Mouse (Mus musculus) retina, adult 2 months (tissue): ENCODE measurements around the gene Mamstr.
A peak's percentile ranks its signal among the peaks of the same experiment; 100 is the strongest.

Experiments used
- DNase-seq: peaks from one replicate; pipeline ENCODE4 v3.0.0-alpha.2; 2012; ENCODE audit warnings: low read depth, low spot score

Mamstr gene

DNA sequence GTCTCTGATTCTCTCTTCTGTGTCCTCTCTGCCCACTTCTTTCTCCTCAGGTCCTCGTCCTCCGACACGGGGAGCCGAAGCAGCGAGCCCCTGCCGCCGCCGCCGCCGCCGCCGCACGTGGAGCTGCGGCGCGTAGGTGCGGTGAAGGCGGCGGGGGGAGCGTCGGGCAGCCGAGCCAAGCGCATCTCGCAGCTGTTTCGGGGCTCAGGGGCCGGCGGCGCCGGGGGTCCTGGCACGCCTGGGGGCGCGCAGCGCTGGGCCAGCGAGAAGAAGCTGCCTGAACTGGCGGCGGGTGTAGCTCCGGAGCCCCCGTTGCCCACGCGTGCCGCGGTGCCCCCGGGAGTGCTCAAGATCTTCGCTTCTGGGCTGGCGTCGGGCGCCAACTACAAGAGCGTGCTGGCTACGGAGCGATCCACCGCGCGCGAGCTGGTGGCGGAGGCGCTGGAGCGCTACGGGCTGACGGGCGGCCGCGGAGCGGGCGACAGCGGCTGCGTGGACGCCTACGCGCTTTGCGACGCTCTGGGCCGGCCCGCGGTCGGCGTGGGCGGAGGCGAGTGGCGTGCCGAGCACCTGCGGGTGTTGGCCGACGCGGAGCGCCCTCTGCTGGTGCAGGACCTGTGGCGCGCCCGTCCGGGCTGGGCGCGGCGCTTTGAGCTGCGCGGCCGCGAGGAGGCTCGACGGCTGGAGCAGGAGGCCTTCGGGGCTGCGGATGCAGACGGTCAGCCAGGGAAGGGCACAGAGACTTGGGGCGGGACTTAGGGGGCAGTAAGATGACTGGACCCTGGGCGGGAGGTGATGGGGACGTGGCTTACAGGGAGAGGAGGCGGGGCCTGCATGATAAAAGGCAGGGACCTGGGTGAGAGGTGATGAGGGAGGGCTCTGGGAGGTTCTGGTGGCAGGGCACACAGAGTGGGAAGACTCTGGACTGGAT is 11.1 kb upstream of the Mamstr start:
- DNase-seq = peak; percentile 77

DNA sequence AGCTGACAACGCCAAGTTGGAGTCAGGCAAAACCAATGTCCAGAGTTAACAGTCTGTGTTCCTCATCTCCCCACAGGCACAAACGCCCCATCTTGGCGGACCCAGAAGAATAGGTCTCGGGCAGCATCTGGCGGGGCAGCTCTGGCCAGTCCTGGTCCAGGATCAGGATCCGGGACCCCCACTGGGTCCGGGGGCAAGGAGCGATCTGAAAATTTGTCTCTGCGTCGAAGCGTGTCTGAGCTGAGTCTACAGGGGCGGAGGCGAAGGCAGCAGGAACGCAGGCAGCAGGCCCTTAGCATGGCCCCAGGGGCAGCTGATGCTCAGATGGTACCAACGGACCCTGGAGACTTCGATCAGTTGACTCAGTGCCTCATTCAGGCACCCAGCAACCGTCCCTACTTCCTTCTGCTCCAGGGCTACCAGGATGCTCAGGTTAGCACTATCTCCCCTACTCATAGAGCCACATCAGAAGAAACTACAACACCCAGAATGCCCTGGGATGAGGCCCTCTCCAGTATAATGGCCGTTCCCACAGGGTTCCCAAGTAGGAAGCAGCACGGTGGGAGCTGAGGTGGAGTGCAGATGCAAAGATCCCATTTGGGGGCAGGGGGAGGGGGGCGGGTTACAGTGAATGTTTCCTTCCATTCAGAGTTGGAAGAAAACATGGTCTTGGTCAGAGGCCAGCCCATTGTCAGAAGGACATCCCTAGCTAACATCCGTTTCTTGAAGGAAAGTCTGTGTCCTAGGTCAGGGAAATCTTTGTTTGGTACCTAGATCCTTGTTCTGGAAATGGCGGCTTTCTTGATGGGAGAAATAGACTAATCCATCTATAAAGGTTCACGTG is 9.5 kb upstream of the Mamstr start:
- DNase-seq = no peak

DNA sequence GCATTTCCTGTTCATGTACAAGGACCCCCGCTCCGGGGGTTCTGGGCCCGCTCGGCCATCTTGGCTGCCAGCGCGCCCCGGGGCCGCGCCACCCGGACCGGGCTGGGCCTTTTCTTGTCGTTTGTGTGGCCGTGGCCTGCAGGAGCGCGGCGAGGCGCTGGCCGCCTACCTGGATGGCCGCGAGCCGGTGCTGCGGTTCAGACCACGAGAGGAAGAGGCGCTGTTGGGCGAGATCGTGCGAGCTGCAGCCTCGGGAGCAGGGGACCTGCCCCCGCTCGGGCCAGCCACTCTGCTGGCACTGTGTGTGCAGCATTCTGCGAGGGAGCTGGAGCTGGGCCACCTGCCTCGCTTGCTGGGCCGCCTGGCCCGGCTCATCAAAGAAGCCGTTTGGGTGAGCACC is 7.3 kb upstream of the Mamstr start:
- DNase-seq = no peak

DNA sequence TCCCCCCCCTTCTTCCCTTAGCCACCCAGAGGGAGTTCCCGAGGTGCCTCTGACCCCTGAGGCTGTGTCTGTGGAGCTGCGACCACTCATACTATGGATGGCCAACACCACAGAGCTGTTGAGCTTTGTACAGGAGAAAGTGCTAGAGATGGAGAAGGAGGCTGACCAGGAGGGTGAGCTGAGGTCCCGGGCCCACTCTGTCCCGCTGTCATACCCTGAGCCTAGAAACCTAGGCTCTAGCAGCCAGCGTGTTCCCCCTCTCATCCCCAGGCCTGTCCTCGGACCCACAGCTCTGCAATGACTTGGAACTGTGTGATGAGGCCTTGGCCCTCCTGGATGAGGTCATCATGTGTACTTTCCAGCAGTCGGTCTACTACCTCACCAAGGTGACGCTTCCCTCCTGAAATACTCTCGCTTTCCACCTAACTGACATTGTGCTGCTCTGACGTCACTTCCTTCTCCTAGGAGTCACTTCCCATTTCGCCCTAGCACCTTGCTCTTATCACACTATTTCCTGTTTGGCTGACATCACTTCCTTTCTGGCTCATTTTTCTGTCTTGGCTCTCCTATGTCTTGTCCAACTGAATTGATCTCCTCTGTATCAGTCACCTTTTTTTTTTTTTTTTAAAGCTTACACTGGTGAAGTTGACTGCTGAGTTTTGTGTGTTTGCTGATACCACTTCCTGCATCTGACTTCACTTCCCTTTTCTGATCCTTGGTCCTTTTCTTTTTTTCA is 4.7 kb upstream of the Mamstr start:
- DNase-seq = no peak

DNA sequence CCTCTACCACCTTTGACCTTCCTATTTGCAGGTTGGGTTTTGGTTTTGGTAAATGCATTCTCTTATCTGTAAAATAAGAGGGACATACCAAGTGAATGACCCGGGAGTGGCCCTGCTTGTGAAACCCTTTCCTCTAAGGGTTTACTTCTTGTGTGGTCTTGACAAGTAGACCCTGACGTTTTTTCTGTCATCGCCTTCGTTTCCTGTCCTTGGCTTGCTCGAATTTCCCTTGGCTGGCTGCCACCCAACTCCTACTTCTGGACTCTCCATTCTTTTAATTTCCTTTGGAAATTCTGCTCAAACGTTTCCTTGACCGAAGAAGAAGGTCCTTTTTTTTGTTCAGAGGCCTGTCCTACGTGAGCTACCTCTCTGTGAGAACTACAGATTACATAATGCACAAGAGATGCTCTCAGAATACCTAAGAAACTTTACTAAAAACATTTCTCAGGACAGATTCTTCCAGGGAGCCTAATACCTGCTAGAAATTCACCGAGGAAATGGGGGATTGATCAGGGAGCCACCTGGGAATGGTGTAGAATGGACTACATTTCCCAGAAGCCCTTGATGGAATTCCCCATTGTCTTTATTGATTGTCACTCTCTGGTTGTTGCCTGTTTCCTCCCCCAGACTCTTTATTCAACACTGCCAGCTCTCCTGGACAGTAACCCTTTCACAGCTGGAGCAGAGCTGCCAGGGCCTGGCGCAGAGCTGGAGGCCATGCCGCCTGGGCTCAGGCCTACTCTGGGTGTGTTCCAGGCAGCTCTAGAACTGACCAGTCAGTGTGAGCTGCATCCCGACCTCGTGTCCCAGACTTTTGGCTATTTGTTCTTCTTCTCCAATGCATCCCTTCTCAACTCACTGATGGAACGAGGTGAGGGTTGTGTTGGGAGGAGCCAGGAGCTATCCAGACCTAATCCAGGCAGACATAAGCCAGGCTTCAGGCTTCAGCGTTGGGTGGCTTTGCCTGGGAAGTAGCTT is 3.8 kb upstream of the Mamstr start:
- no peak for DNase-seq

DNA sequence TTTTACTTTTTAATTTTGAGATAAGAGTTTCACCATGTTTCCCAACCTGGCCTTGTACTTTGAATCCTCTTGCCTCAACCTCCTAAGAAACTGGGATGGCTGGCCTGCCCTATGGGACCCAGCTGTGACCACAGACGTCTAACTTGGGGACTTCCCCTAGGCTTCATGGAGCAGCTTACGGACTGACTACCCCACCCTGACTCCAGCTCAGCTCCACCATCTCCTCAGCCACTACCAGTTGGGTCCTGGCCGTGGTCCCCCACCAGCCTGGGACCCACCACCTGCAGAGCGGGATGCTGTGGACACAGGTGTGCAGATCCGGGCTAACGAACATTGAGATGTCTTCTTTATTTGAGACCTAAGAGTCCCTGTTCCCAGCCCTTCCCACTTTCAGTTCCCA is 2.1 kb upstream of the Mamstr start:
- DNase-seq = no peak

DNA sequence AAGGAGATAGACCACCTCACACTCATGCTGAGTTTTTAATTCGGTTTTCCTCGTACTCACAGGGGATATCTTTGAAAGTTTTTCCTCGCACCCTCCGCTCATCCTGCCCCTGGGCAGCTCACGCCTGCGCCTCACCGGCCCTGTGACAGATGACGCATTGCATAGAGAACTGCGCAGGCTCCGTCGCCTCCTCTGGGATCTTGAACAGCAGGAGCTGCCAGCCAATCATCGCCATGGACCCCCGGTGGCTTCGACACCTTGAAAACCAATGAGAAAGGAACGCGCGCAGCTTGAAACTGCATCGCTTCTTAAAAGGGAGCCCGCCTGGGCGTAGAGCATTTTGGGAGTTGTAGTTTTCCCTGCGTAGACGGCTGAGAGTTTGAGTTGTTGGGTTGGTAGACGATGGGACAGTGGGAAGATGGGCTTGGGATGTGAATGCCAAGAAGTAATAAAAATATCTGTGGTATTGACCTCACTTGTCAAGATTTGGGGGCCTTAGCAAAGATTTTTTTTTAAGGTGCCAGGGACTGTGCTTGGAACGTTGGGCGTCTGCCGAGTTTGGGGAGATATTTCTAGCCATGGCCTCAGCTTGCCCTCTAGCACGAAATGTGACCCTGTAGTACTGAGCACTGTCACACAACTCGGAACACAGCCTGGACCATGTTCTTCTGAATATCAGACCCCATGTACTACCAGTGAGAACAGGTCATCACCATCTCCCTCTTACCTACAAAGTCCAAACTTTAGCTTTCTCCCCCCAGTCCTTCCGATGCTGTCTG is 965 bp upstream of the Mamstr start:
- DNase-seq = peak; percentile 93

DNA sequence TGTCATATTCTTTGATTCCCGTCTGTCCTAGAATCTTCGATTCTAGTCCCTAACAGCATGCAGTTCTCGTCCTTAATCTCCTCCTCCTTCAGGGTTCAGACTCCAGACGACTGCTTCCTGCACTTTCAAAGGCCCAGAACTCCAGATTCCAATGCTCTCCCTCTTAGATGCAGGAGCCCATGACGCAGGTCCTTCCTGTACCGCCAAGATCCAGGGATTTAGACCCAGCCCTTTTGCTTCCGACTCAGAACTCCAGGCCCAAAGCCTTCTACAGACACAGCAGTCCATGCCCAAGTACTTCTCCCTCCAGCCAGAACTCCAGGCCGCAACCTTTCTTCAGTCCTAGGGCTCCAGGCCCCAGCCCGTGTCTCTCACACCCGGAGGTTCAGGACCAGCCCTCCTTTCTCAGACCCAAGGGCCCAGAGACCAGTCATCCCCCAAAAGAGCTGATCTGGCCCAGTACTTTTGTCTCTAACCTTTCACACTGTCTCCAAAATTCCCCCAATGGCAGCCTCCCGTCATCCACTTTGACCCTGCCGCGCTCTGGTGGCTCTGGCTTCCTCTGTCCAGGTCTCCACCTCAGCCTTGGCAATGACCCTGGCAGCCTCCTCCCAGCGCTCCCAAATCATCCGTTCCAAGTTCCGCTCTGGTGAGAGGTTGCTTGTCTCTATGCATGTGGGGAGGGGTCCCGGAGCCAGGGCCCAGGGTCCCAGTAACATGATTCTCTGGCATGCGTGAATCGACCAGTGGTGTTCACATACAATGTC is 597 bp downstream of the Mamstr start:
- DNase-seq = no peak

DNA sequence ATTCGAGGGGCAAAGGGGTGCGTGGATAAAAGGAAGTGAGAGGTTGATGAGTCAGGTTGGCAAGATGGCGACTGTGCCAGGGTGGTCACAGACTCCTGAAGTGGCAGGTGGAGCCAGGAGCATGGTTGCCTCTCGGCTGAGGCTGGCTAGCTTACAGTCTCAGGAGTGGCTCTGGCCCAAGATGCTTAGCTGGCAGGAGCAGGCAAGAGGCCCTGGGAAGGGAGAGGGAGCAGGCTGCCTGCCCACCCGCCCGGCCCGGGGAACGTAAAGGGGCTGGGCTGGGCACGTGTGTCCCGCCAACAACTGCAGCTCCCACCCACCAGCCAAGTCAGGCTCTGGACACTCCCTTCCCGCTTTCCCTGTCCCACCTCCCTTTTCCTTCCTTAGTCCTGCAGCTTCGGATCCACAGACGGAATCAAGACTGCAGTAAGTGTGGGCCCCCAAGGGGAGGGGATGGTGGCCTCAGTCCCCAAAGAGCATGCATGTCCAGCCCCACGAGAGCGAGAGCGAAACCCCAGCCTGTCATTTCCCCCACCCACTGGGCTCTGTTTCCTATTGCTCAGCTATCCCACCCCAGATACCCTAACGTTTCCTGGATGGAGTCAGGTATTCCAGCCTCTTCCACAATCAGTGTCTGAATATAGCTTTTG is 1.7 kb downstream of the Mamstr start:
- DNase-seq = no peak

DNA sequence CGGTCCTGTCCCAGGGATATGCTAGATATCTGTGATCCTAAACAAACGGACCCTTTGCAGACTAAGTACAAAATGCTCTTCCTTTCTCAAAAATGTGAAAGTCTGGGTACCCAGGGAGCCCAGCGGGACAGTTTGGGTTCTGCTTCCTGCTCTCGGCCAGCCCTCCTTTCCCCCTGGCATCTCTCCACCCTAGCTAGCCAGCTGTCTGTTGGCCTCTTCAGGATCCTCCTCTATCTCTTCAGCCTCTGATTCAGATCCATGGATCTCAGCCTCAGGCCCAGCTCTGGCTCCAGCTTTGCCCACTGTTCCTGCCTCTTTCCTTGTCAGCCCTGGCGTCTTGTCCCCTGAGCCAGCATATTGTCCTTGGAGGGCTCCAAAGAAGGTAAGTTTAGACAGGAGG is 2.3 kb downstream of the Mamstr start:
- no peak for DNase-seq

DNA sequence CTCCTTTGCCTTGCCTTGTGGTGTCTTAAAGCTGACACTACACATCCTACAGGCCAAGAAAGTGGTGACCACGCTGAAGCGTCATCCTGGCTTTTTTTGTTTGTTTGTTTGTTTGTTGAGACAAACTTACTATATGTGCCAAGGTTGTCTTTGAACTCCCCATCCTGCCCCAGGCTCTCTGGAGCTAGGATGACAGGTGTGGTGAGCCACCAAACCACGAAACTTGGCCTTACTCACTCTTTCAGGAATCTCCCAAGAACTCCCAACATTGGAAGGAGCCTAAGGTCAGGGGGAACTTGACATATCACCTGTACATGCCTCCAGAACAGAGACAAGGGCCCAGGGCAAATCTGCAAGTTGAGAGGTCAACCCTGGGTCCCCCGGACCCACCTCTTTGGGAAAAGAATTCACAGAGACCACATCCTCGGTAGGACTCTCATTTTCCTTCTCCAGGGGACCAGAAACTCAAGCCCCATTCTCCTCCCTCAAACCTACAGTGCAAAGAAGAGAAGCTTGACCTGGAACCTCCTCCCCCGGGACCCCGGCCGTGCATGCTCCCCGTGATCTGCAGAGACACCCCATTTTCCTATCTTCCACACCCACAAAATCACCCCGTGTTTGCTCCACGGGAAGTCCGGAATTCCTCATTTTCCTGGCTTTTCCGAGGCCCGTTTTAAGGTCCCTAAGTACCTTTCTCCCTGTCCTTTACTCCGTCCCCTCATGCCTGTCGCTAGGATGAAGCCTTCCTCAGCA is 2.9 kb downstream of the Mamstr start:
- DNase-seq = no peak

DNA sequence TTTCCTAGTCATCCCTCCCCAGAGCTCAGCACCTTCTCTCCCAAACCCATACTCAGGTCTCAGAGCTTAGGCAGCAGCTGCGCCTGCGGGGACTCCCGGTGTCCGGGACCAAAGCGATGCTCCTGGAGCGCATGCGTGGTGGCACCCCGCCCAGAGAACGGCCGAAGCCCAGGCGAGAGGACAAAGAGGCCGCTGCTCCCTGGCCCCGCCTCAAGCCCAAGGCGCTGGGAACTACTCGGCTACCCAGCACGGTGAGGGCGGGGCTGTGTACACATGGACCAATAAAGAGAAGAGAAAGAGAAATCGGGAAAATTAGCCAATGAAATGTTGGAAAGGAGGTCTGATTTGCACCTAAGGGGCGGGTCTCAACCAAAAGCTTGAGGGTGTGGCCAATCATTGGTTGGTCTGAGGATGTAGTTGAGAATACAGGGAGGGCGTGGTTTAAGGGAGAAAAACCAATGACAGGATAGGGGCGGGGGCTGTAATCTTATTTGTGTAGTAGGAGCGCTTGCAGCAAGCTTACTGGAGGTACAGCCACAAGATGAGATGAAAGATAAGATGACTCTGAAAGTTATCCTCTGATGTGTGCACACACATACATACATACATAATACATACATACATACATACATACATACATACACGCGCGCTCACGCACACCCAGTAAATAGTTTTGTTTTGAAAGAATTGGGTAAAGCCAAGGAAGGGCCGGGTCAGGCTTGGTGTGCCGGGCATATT is 3.8 kb downstream of the Mamstr start:
- DNase-seq = peak; percentile 78

DNA sequence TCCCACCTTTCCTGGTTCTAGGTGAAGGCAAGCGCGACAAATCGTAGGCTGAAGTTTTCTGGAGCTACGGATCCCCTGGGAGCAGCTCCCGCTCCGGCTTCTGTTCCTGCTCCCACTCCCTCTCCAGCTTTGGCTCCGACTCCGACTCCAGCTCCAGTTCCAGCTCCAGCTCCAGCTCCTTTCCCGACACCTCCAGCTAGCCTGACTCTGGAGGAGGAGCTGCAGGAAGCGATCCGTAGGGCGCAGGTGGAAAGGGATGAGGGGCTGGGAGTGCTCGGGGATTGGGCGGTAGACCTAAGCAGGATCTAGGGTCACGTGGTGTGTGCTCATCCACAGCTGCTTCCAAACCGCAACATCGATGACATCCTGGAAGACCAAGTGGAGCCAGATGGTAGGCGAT is 4.4 kb downstream of the Mamstr start:
- peak; percentile 56 for DNase-seq

DNA sequence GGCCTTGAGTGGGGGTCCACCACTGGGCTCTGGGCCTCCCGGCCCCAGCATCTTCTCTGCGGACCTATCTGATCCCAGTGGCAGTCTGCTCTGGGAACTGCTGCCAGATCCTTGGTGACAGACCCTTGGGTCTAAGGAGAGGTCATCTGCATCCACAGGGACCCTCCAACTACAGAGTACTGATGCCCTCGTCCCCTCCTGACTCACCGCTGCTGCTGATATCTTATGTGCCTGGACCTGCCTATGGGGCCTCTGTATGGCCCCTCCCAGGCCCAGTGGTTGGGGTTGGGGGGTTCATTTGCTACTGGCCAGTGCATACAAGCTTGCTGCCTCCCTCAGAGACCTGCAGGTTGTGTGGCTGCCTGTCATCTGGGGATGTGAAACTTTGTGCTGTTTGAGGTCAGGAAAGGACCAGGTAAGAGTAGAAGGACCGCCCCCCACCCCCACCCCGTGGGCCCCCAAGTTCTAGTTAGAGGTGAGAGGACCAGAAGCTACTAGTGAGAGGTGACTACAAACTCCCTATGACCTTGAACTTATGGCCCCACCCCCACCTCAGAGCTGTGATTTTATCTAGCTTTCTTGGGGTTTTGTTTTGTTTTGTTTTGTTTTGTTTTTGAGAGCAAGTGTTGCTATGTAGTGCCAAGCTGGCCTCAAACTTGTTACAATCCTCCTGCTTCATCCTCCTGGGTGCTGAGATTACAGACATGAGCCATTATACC is 5.3 kb downstream of the Mamstr start:
- DNase-seq = no peak

DNA sequence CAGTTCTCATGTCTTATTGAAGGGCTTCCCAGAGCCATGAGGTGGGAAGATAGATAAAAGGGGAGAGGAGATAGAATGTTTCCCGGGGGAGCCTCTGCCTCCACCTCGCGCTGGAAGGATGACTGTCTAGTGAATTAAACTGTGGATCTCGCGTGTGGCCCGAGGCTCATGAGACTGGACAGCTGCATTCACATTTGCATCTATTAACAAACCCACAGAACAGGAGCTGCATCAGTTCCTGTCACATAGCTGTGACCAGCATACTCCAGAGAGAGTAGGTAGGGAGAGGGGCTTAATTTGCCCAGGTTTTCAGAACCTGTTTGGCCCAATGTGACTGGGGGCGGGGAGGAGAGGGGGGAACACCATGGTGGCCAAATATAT is 5.8 kb downstream of the Mamstr start:
- no peak for DNase-seq

DNA sequence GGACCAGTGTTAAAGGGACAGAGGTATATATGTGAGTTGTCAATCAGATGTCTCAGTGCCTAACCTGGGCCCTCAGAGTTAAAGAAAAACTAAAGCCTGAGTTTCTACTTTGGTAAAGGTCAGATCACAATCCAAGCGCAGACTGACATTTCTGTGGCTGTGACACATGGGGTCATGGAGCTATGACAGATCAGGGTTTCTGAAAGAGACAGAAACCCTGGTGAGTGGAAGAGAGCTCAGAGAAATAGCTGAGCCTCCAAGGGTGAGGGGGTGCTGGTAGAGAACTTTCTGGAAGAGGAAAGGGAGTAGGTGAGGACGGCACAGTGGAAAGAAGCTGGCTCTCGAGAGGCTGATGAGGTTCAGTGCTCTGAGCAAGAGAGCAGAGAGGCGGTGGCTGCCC is 6.9 kb downstream of the Mamstr start:
- no peak for DNase-seq

DNA sequence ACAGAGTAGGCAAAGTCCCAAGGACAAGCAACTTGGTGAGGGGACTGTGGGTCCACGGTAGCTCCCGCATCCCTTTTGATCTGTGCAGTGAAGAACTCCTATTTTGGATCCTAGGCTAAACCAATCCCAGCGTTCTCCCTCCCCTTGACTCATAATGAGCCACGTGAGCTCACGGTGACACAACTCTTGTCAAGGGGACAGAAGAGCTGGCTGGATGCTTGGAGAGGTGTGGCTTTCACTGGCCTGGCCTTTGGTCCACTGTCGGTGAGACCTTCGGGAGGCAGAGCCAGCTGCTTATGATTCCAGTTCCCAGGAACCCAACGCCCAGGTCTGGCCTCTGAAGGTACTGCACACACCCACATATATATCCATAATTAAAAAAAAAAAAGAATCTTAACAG is 9.6 kb downstream of the Mamstr start:
- DNase-seq = no peak
